ENCODE assay signal across 8 mouse cellular contexts in the genomic region with DNA sequence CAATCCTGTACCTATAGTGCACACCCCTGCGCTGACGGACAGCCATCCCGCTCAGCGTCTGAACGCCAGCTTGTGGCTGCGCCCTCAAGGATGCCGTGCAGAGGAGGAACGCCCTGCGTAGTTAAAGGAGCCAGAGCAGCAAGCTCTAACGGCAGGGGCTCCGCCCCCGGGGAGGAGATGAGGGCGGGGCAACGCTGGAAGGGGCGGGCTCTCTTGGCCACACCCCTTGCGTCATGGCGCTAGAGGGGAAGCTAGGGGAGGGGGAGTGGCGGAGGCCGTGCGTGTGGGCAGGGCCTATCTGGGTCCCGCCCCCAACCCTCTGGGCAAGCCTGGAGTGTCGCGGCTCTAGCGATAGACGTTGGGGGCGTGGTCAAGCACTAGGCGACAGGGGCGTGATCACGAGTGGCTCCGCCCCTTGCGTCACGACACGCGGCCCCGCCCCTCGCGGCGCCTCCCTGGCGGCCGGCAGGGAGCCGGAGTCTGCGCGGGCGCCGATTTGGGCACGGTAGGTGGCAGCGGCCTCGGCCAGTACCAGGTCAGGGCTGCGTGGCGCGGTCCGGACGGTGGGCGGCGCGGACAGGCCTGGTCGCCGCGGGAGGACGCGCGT. TPM values are rescaled to one million over a fixed set of nuclear protein-coding genes. Genes with fewer than 3 reads are reported as not detected.
DNase-seq lines count a peak whose midpoint lies in the region; ATAC-seq and TF ChIP-seq lines count a peak whose summit lies in the region.

TSS of gene Tpst2 (plus strand) at position 425 of the 607 bp plus-strand sequence.

- H3K9me3 ChIP-seq in hindbrain, embryonic 10.5 days: no peaks in the 10 kb centered on the region
- no peaks in the 10 kb centered on the region for H3K9me3 ChIP-seq in lung, postnatal 0 days (ENCODE audit: low read length)

- H3K36me3 ChIP-seq in hindbrain, embryonic 10.5 days: no peaks in the 10 kb centered on the region
- no peaks in the 10 kb centered on the region for H3K36me3 ChIP-seq in lung, postnatal 0 days (ENCODE audit: insufficient read depth, low read length)

- peak; percentile 100 for DNase-seq in MN1 (ENCODE audit: low spot score)
- DNase-seq in cerebellum, adult 9-10 months: peak; percentile 100
- DNase-seq in hindbrain, embryonic 10.5 days (ENCODE audit: low spot score): peak; percentile 100
- peak; percentile 100 for DNase-seq in layer of hippocampus, adult 9-11 months
- DNase-seq in lung, postnatal 0 days (ENCODE audit: low spot score): peak; percentile 100
- DNase-seq in ovary, postnatal 14 days (ENCODE audit: low spot score): peak; percentile 100
- DNase-seq in thymus, postnatal 14 days: peak; percentile 100

- H3K27me3 ChIP-seq in hindbrain, embryonic 10.5 days (ENCODE audit: insufficient read depth, poor library complexity, severe bottlenecking): peaks cover 12% of the 10 kb centered on the region; the same call in 1 of the 2 replicates
- H3K27me3 ChIP-seq in lung, postnatal 0 days (replicated peaks; ENCODE audit: insufficient read depth, low read length): no peaks in the 10 kb centered on the region

- no peak for TF ChIP-seq EP300 in lung, postnatal 0 days (IDR thresholded peaks at IDR 0.05)

- peak within 1 kb of the TSS; percentile 78 for H3K4me3 ChIP-seq in hindbrain, embryonic 10.5 days
- peak within 1 kb of the TSS; percentile 76 for H3K4me3 ChIP-seq in lung, postnatal 0 days (ENCODE audit: low read depth, low read length)

- peak within 1 kb of the TSS; percentile 90 for H3K27ac ChIP-seq in hindbrain, embryonic 10.5 days
- peak within 1 kb of the TSS; percentile 89 for H3K27ac ChIP-seq in lung, postnatal 0 days (ENCODE audit: low read length)

- TF ChIP-seq CTCF in lung, postnatal 0 days (IDR thresholded peaks at IDR 0.05): peak; percentile 44

- peak within 1 kb of the TSS; percentile 86 for H3K9ac ChIP-seq in lung, postnatal 0 days (replicated peaks; ENCODE audit: low read depth)

- peak; percentile 85 for ATAC-seq in frontal cortex, adult (ENCODE audit: low TSS enrichment)
- ATAC-seq in lung, postnatal 0 days: peak; percentile 95

- peak within 1 kb of the TSS; percentile 87 for H3K4me2 ChIP-seq in lung, postnatal 0 days (replicated peaks; ENCODE audit: low read depth, low read length)

- peaks cover 82% of the 10 kb centered on the region for H3K4me1 ChIP-seq in hindbrain, embryonic 10.5 days (replicated peaks)
- H3K4me1 ChIP-seq in lung, postnatal 0 days (ENCODE audit: insufficient read depth, low read depth, low read length): peaks cover 6% of the 10 kb centered on the region

- under 1% methylated on average over 62 of the region's 62 CpGs for WGBS in hindbrain, embryonic 10.5 days
- WGBS in lung, postnatal 0 days: 3% methylated on average over 42 of the region's 62 CpGs

RNA-seq across cellular contexts. Expression of gene Tpst2, which starts in this region (rescaled TPM):
- polyA plus RNA-seq in hindbrain, embryonic 10.5 days (2016; fragmentation: Nextera tagmentation; extraction: Ambion mirVana): 37.2 and 40.9 TPM in 2 replicates
- 96.8 and 106 TPM in 2 replicates for polyA plus RNA-seq in lung, postnatal 0 days (2015; fragmentation: Nextera tagmentation; extraction: Ambion mirVana)

Comparison
In these comparisons a context has a peak if more than half of its experiments do, and no peak if none do; other contexts are left out.
1. Peak in every context shown above with its lines: DNase-seq, ATAC-seq, H3K4me3 ChIP-seq and H3K27ac ChIP-seq.